Mouse (Mus musculus) midbrain, postnatal 0 days (tissue): ENCODE results near the gene A230072I06Rik. TPM values are rescaled to one million over a fixed set of nuclear protein-coding genes. Genes with fewer than 3 reads are reported as not detected.

Experiments used
- ATAC-seq: fragments of 200-750 bp; cut with Nextera tagmentation; 2 replicates; pipeline ENCODE4 v1.8.0; 2017; ENCODE audit warnings: moderate number of reproducible peaks, mild to moderate bottlenecking, moderate TSS enrichment, moderate library complexity; ENCODE audit not compliant: low FRiP score
- DNase-seq: peaks from one replicate; pipeline ENCODE4 v3.0.0-alpha.2; 2015; ENCODE audit warnings: low spot score
- H3K27ac ChIP-seq: fragments of 300-500 bp; sonication (generic); 2 replicates; pipeline ENCODE4 v1.5.1; 2014; ENCODE audit warnings: low read depth, mild to moderate bottlenecking, low read length, mixed read lengths
- H3K27me3 ChIP-seq: fragments of 300-500 bp; sonication (generic); 2 replicates; pipeline ENCODE4 v1.6.1; 2014; ENCODE audit warnings: low read length, control low read depth, mixed read lengths; ENCODE audit not compliant: insufficient read depth
- H3K36me3 ChIP-seq: fragments of 300-500 bp; sonication (generic); 2 replicates; pipeline ENCODE4 v1.6.1; 2014; ENCODE audit warnings: low read length, control low read depth, mixed read lengths; ENCODE audit not compliant: insufficient read depth
- H3K4me1 ChIP-seq: fragments of 300-500 bp; sonication (generic); 2 replicates; pipeline ENCODE4 v1.6.1; 2014; ENCODE audit warnings: mild to moderate bottlenecking, control low read depth, antibody characterized with exemption, low read length, mixed read lengths; ENCODE audit not compliant: insufficient read depth
- H3K4me2 ChIP-seq: fragments of 300-500 bp; sonication (generic); 2 replicates; pipeline ENCODE4 v1.6.1; 2014; ENCODE audit warnings: low read depth, mild to moderate bottlenecking, low read length, mixed read lengths; ENCODE audit not compliant: poor library complexity, severe bottlenecking
- H3K4me3 ChIP-seq: fragments of 300-500 bp; sonication (generic); 2 replicates; pipeline ENCODE4 v1.5.1; 2014; ENCODE audit warnings: low read depth, mild to moderate bottlenecking, low read length, moderate library complexity
- H3K9ac ChIP-seq: fragments of 300-500 bp; sonication (generic); replicated peaks from 2 replicates; pipeline ENCODE4 v1.6.1; 2014; ENCODE audit warnings: mild to moderate bottlenecking, low read length, moderate library complexity, mixed read lengths; ENCODE audit not compliant: poor library complexity, severe bottlenecking
- H3K9me3 ChIP-seq: fragments of 300-500 bp; sonication (generic); 2 replicates; pipeline ENCODE4 v1.6.1; 2016; ENCODE audit warnings: low read length, control low read depth
- CTCF ChIP-seq: IDR thresholded peaks from 2 replicates; pipeline ENCODE4 v1.5.1; 2016; ENCODE audit warnings: antibody characterized with exemption, mild to moderate bottlenecking
- WGBS: fragments of 180-500 bp; shearing (Covaris S2); extraction: QIAGEN DNeasy Blood & Tissue Kit; methylation state at CpG from one replicate; pipeline ENCODE4 v1.1.7; 2014; 5-methylcytosine and 5-hydroxymethylcytosine counted together
- polyA plus RNA-seq: library from polyadenylated mRNA; unstranded; fragments of >200 nt; fragmentation: Nextera tagmentation; extraction: Ambion mirVana; gene quantifications from 2 replicates; pipeline ENCODE4 v1.2.1, GENCODE M21; 2015
- total RNA-seq: library from RNA; depleted of rRNA; stranded (reverse); fragments of >200 nt; gene quantifications from 2 replicates; pipeline ENCODE4 v1.2.3, GENCODE M21; 2014

The A230072I06Rik gene
- total and polyA plus RNA-seq, 2 experiments from 2014 or later: not detected

DNA sequence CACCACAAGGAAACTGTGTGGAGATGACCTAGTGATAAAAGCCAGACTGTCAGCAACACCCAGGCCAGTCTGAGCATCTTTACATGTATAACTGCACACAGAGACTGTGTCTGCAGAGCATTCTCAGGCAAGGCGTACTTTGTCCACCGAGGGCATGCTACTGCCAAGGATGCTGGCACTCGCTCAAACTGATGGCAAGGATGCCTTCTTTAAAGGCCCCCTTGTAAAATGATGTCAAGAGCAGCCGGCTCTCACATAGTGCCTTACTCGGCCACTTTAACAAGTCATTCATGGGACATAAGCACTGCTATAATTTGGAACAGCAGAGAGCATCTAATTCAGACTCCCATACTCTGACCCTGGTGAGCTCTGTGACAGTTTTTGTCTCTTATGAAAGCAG lies 36.6 kb downstream of the A230072I06Rik start:
- WGBS: 44% methylated on average over 5 of the region's 5 CpGs
- no peak overlapping the region for H3K4me3 ChIP-seq
- H3K36me3 ChIP-seq: no peaks in the 10 kb centered on the region
- no peak overlapping the region for H3K4me2 ChIP-seq
- no peak for TF ChIP-seq CTCF
- no peak overlapping the region for H3K9ac ChIP-seq
- DNase-seq: peak; percentile 82
- ATAC-seq: no peak
- H3K27me3 ChIP-seq: peaks cover 29% of the 10 kb centered on the region
- H3K9me3 ChIP-seq: no peaks in the 10 kb centered on the region
- H3K27ac ChIP-seq: no peak overlapping the region
- peaks cover 4% of the 10 kb centered on the region; the same call in 1 of the 2 replicates for H3K4me1 ChIP-seq

DNA sequence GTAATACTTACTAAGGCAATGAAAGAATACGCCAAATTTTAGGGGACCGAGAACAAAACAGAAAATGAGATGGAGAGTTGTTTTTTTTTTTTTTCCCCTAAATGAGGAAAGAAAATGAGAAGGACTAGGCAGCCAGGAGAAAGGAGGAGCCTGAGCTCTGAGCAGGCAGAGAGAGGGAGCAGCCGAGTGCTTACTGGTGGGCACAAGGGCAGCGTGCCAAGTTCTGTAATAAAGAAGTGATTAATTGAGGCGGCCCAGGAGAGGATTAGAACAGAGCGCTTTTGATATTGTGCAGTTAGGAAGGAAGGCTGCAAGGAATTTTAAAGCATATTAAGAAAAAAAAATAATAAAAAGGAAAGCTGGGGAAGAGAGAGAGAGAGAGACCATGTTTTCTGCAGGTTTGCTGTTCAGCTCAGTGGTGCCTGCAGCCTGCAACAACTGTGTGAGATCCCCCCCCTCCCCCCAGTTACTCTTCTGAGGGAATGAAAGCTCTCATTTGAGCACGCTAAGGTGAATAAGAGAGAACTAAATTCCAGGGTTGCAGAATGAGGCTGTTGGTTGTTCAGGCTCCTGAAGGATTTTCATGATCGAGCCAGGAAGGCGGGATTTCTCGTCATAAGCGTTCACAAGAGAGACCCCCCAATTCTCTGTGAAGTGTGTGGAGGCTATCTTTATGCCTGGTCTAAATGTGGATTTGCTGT lies 41.3 kb downstream of the A230072I06Rik start:
- no peak overlapping the region for H3K27ac ChIP-seq
- DNase-seq (peak; percentile 87), ATAC-seq (peak; percentile 60; the same call in 1 of the 2 replicates)
- no peaks in the 10 kb centered on the region for H3K36me3 ChIP-seq
- H3K4me3 ChIP-seq: no peak overlapping the region
- H3K4me1 ChIP-seq: peaks cover 2% of the 10 kb centered on the region; the same call in 1 of the 2 replicates
- peaks cover 28% of the 10 kb centered on the region for H3K27me3 ChIP-seq
- H3K9me3 ChIP-seq: no peaks in the 10 kb centered on the region
- no peak for TF ChIP-seq CTCF
- 42% methylated on average over 11 of the region's 11 CpGs for WGBS
- H3K9ac ChIP-seq: no peak overlapping the region
- H3K4me2 ChIP-seq: no peak overlapping the region

DNA sequence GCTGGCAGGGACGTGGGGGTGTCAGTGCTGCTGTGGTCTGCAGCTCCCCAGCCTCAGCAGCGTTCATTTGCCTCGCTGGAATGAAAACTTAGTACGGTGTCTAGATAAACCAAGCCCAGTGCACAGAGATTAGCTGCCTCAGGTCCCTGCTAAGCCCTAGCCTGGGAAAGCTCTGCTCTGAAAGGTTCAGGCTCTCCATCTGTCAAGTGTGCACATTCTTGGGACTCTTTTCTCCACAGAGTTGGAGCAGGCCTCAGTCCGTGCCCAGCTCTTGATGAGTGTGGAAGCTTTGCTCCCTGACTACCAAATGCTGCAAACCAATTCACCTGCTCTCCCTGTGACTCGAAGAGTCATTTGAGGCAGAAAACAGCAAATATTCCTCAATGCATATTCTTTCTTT lies 43.5 kb downstream of the A230072I06Rik start:
- DNase-seq: no peak

DNA sequence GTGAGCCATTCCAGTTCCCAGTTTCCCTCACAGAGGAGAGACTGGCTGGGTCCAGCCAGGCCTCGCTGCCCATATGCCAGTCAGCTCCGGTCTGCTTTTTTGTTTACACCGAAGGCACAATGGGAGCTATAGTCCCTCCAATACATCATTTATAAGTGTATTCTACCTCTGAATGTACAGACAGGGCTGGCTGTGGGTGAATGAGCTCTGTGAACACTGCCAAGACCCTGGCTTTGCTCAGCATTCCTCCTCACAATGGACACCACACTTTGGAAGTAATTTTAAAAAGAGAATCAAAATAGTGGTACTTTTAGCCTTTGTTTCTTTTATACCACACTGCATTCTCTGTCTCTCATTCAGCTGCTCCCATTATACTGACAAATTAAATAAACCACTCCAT lies 44.6 kb downstream of the A230072I06Rik start:
- Histone ChIP-seq H3K36me3 (no peaks in the 10 kb centered on the region), H3K4me3 (no peak overlapping the region), H3K4me2 (no peak overlapping the region), H3K27me3 (0 out of 2 replicates have a peak, but pooled peaks cover 15% of the 10 kb centered on the region), H3K9me3 (no peaks in the 10 kb centered on the region), H3K4me1 (peaks cover 8% of the 10 kb centered on the region; the same call in 1 of the 2 replicates), H3K27ac (no peak overlapping the region), H3K9ac (no peak overlapping the region)
- WGBS: 55% methylated on average over 3 of the region's 3 CpGs
- TF ChIP-seq CTCF: no peak
- ATAC-seq (no peak), DNase-seq (no peak)

More for the DNA sequence above, 43.5 kb downstream of the A230072I06Rik start:
- Histone ChIP-seq H3K9ac (no peak overlapping the region), H3K27ac (no peak overlapping the region), H3K4me1 (peaks cover 2% of the 10 kb centered on the region; the same call in 1 of the 2 replicates), H3K36me3 (no peaks in the 10 kb centered on the region), H3K27me3 (peaks cover 20% of the 10 kb centered on the region; the same call in 1 of the 2 replicates), H3K9me3 (no peaks in the 10 kb centered on the region), H3K4me3 (no peak overlapping the region), H3K4me2 (no peak overlapping the region)
- no peak for ATAC-seq
- whole genome bisulfite sequencing: 64% methylated on average over 6 of the region's 6 CpGs
- no peak for TF ChIP-seq CTCF

DNA sequence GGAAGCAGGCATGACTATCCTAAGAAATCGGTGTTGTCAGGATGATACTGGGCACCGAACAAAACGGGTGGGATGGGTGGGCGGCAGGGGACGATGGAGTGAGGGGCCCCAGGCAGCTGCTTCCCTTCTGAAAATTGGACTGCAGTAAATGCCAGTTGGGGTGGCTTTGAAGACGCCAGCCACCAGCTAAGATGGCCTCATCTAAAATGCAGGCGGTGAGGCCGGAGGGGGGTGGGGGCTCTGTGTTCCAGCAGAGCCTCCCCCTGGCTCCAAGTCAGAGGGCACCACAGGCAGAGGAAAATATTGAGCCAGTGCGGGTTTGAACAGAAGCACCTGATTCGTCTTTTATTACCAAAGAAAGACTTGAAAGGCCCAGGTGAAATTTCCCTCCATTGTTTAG lies 45.9 kb downstream of the A230072I06Rik start:
- no peak for ATAC-seq
- H3K9ac ChIP-seq: no peak overlapping the region
- H3K9me3 ChIP-seq: no peaks in the 10 kb centered on the region
- no peak overlapping the region for H3K4me2 ChIP-seq
- no peak for TF ChIP-seq CTCF
- H3K27me3 ChIP-seq: 0 out of 2 replicates have a peak, but pooled peaks cover 20% of the 10 kb centered on the region
- WGBS: 23% methylated on average over 10 of the region's 10 CpGs
- H3K4me1 ChIP-seq: peaks cover 8% of the 10 kb centered on the region; the same call in 1 of the 2 replicates
- DNase-seq: no peak
- no peak overlapping the region for H3K4me3 ChIP-seq
- H3K27ac ChIP-seq: no peak overlapping the region; the same call in 1 of the 2 replicates
- no peaks in the 10 kb centered on the region for H3K36me3 ChIP-seq

DNA sequence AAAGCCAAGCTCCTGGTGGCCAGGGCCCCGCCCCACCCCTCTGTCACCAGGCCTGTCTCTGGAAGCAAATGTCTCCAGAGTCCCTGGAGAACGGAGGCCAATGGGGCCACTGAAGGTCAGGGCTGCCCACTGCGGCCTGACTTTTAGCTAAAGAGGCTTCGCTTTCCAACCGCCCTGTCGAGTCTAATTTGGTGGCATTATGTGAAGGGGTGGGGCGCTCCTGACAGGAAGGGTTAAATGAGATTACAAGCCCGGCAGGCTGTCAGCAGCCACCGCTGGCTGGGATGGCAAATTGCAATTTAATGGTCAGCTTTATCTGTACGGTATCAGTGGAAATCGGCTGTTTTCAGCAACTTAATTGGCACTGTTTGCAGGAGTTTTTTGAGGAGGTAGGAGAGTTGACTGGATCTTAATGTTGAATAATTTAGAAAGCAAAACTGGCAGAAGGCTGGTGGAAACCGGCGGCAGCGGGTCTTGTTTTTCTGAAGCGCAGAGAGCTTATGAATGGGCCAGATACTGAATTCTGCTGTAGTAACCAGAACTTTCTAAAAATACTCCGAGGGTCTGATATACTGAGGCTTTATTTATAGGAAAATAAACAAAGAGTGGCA lies 46.5 kb downstream of the A230072I06Rik start:
- Histone ChIP-seq H3K9ac (no peak overlapping the region), H3K27ac (no peak overlapping the region; the same call in 1 of the 2 replicates), H3K9me3 (no peaks in the 10 kb centered on the region), H3K36me3 (no peaks in the 10 kb centered on the region), H3K4me2 (peak overlapping the region; percentile 28; the same call in 1 of the 2 replicates), H3K4me3 (no peak overlapping the region; the same call in 1 of the 2 replicates), H3K27me3 (peaks cover 24% of the 10 kb centered on the region; the same call in 1 of the 2 replicates), H3K4me1 (peaks cover 8% of the 10 kb centered on the region; the same call in 1 of the 2 replicates)
- DNase-seq (no peak), ATAC-seq (no peak)
- 16% methylated on average over 16 of the region's 16 CpGs for WGBS
- TF ChIP-seq CTCF: no peak
